Mouse (Mus musculus) layer of hippocampus, postnatal 25 days (tissue): ENCODE measurements around the gene Bri3. TPM values are rescaled to one million over a fixed set of nuclear protein-coding genes. Genes with fewer than 3 reads are reported as not detected.

ENCODE experiments used
- DNase-seq, 2 experiments: peaks; one replicate each; pipeline ENCODE4 v3.0.0; 2022; ENCODE audit warnings: mixed read lengths in 2 of 2, low spot score in 1 of 2; ENCODE audit errors: extremely low spot score in 1 of 2
- total RNA-seq, 2 experiments: library from RNA; stranded (reverse); gene quantifications; 2 replicates each; pipeline ENCODE4 v1.2.3; 2021

The Bri3 gene
- total RNA-seq, 2 experiments from 2014 or later: 69.3 to 70.2 TPM

GRCm38 (mm10) chr5:144259228-144259627 lies 15.0 kb downstream of the Bri3 start:
- no peak for DNase-seq

GRCm38 (mm10) chr5:144260464-144260863 lies 16.2 kb downstream of the Bri3 start:
- DNase-seq: no peak

GRCm38 (mm10) chr5:144261309-144261708 lies 17.1 kb downstream of the Bri3 start:
- DNase-seq: no peak

- no peak for DNase-seq
Observed at GRCm38 (mm10) chr5:144261829-144262228, 17.6 kb downstream of the Bri3 start.

GRCm38 (mm10) chr5:144263082-144263481 lies 18.8 kb downstream of the Bri3 start:
- no peak for DNase-seq

- no peak for DNase-seq
Observed at GRCm38 (mm10) chr5:144263496-144263895, 19.3 kb downstream of the Bri3 start.

- peak in 1 of 2 experiments; percentile 42 for DNase-seq
Observed at GRCm38 (mm10) chr5:144267535-144268241, 23.5 kb downstream of the Bri3 start.

GRCm38 (mm10) chr5:144269926-144270325 lies 25.7 kb downstream of the Bri3 start:
- no peak for DNase-seq

- no peak for DNase-seq
Observed at GRCm38 (mm10) chr5:144270420-144270819, 26.2 kb downstream of the Bri3 start.

- no peak for DNase-seq
Observed at GRCm38 (mm10) chr5:144271118-144271517, 26.9 kb downstream of the Bri3 start.

- no peak for DNase-seq
Observed at GRCm38 (mm10) chr5:144271772-144272171, 27.5 kb downstream of the Bri3 start.

GRCm38 (mm10) chr5:144274904-144275303 lies 30.7 kb downstream of the Bri3 start:
- DNase-seq: no peak

- no peak for DNase-seq
Observed at GRCm38 (mm10) chr5:144276898-144277630, 32.8 kb downstream of the Bri3 start.

- DNase-seq: no peak
Observed at GRCm38 (mm10) chr5:144278374-144278960, 34.2 kb downstream of the Bri3 start.

- DNase-seq: no peak
Observed at GRCm38 (mm10) chr5:144279081-144279541, 34.9 kb downstream of the Bri3 start.

- DNase-seq: no peak
Observed at GRCm38 (mm10) chr5:144279926-144280325, 35.7 kb downstream of the Bri3 start.

GRCm38 (mm10) chr5:144282470-144283260 lies 38.4 kb downstream of the Bri3 start:
- no peak for DNase-seq

- DNase-seq: no peak
Observed at GRCm38 (mm10) chr5:144283551-144284031, 39.4 kb downstream of the Bri3 start.

- DNase-seq: no peak
Observed at GRCm38 (mm10) chr5:144284599-144284998, 40.4 kb downstream of the Bri3 start.

- no peak for DNase-seq
Observed at GRCm38 (mm10) chr5:144286591-144287266, 42.5 kb downstream of the Bri3 start.
